Mouse (Mus musculus) cerebellum, adult 11-12 months (tissue): ENCODE results near the gene Dact1.

Experiments used
- DNase-seq: peaks from one replicate; pipeline ENCODE4 v3.0.0; 2022

Dact1 gene

GRCm38 (mm10) chr12:71309581-71310067 is at the start of gene Dact1:
Gene Dact1, plus strand, starts transcription at chr12:71309884.
- DNase-seq = peak; percentile 83

- DNase-seq = no peak
These were observed 45.5 kb upstream of the Dact1 start for GRCm38 (mm10) chr12:71264211-71264610.

DNA sequence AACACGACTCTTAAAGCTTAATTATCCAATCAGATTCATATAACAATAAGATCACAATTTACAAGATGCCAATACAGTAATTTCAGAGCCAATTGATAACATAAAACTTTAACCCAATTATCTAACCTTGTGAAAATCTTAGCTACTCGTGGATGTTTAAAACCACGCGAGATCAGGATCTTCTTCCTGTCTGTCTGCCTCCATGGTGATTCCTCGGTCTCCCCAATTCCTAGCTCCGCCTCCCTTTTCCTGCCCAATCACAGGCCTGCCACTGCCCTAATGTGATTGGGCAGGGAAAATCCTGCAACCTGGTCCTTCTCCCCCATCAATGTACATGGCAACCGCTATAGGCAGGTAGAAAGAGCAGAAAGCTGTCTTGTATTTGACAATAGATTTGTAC is 40.3 kb upstream of the Dact1 start:
- no peak for DNase-seq

DNA sequence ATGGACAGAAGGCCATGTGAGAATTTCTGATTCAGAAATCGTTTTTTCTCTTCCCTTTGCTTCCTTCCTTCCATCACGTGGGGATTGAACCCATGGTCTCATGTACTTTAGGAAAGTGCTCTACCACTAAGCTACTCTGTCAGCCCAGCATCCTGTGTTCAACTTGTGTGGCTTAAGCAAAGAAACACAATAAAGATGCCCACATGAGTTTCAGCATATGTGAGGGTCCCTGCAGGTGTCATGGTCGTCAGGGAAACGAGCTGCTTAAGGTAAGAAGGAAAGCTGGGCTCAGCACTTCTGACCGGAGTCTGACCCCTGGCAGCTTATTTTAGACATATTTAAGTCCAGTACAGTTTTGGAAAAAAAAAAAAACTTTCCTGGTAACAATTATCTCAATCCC is 38.6 kb upstream of the Dact1 start:
- DNase-seq = no peak

DNA sequence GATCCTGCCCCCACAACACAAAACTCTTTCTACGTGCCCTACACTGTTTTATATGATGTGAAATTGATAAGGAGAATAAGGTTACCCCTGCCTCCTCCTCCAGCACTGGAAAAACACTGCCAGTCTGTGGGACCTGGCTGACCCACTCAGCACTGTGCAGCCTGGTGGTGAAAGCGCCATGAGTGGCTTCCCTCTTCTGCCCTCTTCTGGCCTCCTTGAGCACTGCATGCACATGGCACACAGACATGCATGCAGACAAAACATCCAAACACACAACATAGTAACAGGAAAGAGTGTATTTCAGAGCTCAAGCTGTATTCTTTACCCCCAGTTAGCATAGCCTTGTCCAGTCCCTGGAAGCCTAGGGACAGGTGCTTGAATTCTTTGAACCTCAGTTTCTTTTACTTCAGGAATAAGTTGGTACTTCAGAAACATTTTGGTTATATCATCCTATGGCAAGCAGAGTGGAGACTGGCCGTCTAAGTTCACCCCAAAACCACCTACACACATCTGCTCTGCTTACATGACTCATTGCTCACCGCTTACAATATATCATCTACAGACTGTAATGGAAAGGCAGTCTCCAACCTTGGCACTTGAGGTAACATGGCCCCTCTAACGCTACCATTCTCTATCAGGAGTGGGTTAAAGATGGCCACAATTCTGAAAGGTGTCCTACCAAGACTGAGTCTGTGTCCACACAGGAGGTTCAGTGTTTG is 35.0 kb upstream of the Dact1 start:
- no peak for DNase-seq

GRCm38 (mm10) chr12:71275906-71276595 is 33.6 kb upstream of the Dact1 start:
- no peak for DNase-seq

DNA sequence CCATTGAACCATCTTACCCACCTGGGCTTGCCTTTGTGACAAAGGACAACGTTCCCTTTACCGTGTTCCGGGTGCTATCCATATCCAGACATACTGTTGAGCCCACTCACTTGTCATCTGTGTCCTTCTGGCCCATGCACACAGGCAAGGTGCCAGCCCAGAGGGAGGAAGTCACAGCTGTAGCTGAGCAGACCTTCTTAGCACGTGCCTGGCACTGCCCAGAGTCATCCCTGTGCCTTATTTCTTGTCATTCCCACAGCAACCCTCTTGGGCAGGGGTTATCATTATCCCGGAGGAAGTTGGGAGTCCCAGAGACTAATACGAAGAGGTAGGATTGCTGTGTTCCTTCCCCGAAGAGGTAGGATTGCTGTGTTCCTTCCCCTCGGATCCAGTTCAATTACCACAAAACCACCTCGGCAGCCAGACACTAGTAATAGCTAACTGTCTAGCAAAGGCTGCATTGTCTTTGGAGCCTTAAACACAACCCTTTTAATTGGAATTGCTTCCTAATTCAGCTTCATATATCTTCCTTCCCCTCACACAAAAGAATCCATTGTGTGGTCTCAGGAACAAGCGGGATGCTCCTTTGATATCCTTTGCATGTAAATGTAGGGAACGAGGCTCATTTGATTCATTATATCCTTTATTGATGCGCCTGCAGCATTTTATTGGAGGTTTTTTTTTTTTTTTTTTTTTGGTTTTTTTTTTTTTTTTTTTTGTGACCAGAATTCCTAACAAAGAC is 30.0 kb upstream of the Dact1 start:
- no peak for DNase-seq

DNA sequence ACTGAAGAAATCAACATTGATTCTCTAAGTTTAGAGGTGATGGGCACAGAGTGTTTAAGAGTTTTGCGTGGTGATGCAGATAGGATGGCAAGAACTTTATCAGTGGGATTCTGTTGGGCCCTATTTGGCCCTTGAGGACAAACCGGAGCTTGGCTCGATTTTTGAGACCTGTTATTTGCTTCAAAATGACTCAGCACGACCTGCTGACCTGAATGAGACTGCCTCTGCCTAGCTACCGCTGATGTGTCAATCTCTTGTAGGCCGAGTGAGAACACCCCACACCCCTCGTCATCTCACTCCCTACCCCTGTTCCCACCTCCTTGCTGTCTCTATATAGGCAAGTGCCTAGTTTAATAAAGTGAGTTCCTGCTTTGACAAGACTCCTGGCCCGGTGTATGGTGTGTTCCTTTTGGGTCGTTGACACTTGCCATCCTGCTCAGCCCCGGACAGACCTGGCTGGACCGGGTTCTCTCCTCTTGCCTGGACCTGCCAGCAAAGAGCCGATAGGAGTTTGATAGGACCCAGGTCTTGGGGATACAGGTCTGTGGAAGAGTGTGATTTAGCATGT is 28.4 kb upstream of the Dact1 start:
- no peak for DNase-seq

GRCm38 (mm10) chr12:71285399-71285798 is 24.3 kb upstream of the Dact1 start:
- DNase-seq = no peak

DNA sequence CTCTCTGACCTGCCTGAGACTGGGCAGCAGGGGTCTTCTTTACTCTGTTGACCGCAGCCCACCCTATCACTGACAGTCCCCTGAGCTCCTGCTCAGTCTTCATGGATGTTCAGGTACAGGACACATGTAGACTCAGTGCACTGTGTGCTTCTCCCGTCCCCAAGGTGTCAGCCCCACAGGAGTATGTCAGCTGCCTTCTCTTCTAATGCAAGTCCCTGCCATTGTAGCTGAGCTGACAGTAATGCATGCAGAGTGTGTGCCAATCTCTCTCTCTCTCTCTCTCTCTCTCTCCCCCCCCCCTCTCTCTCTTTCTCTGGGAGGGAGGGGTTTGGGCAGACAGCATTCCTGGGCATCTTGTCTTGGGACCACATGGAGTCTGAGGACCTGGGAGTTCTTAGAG is 19.2 kb upstream of the Dact1 start:
- DNase-seq = no peak

DNA sequence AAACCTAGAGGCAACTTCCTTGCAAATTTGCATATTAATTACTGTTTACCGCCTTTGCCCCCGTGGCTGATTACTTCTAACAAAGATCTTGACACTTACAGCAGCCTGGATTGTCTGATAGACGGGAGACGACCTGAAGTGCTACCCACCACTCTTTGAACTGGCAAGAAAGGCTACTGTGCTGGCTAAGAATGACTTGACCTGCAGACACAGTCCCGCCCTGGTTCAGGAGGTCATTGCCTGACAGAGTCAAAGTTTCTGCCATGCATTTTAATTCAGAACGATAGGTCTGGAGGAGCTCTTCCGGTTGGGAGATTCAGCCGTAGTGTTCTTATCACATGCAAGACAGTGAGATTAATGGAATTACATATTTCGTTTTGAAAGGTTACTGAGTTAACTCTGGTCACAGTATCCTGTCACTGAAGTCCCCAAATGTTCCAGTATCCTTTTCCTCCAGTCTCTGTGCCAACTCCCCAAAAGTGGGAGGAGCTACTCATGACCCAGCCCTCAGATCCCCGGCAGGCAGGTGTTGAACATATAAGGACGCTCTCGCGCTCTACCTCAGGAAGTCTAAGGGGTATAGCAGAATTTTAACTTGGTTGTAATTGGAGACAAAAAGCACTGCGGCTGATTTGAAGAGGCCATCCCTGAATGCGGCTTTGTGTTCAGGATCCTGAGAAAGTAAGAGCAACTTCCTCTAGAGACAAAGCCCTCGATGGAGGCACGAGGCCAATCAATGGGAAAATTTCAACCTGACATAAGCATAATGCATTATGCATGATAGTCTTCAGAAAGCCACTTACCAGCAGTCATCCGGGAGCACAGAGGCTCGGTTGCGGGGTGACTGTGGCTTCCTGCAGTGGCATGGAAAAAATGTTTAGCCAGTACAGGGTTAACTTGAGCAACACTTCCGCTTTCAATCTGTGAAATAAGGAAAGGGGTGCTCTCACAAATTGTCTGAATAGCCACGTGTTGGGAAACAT is 15.4 kb upstream of the Dact1 start:
- no peak for DNase-seq

DNA sequence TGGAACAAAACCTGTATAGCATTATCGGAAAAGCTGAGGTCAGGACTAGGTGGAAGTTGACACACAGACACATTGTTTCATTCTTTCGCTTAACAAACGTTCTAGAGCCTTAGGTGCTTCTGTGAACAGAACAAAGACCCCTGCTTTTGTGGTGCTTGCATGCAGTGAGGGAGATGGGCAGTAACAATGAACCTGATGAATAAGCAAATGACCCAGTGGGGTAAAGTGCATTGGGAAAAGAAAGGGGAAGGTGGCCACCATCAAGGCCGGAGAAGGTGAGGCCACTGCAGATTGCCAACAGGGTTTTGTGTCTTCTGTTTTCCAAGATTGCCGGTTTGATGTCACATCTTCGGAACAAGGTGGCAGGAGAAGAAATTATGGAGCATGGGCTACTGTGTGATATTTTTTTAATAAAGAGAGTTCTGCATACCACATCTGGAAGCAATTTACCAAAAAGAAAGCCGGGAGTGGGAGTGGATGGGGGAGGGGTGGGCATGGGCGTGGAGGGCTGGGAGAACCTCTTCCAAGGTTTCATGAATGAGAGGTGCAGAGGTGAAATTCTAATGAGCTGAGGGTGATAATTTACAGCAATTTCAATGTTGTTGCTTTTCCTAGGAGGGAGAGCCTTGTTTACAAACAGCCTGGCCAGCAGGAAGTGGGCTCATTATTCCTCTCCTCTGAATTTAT is 12.7 kb upstream of the Dact1 start:
- DNase-seq = no peak

GRCm38 (mm10) chr12:71310068-71310931 is 616 bp downstream of the Dact1 start:
- DNase-seq = peak; percentile 58

GRCm38 (mm10) chr12:71311237-71311887 is 1.7 kb downstream of the Dact1 start:
- DNase-seq = peak; percentile 66

DNA sequence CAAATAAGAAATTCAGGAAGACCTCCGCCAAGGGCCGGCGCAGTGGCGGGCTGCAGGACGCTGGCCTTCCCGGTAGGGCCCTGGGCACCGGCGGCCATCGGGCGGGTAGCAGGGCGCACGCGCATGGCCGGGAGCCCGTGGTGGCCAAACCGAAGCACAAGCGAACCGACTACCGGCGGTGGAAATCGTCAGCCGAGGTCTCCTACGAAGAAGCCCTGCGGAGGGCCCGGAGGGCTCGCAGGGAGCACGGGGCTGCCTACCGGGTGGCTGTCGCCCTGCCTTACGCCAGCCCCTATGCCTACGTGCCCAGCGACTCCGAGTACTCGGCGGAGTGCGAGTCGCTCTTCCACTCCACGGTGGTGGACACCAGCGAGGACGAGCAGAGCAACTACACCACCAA is 8.6 kb downstream of the Dact1 start:
- no peak for DNase-seq

DNA sequence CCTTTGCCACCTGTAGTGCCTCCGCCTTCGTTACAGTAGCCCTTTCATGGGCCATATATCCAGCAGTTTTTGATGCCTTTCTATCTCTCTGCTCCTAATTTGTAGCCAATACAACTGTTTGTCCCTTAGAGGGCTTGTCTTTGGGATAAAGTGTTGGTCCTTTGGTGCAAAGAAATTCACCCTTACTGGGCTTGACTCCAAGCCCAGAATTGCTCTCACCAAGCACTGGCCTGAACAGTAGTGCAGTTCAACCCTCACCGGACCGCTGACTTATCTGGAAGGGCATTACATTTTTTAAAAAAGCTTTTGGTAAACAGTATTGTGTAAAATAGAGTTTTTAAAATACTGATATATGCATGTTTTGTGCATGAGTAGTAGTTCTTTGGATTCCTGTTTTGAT is 9.9 kb downstream of the Dact1 start:
- no peak for DNase-seq

DNA sequence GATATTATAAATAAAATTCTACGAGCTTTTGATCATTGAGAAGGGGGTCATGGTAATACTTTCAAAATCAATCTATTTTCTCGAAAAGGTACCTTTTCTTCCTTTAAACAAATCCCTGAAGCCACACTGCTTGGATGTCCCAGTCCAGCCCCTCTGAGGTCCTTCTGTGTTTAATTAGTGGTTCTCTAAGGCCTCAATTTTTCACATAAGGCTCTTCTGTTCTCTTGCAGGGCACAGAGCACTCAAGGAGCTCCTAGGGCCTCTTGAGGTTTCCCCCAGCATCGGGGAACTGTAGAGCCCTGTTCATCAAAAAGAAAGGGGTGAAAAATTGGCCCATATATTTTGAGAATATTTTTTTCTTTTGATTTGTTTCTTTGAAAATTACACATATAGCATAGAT is 23.0 kb downstream of the Dact1 start:
- DNase-seq = no peak

DNA sequence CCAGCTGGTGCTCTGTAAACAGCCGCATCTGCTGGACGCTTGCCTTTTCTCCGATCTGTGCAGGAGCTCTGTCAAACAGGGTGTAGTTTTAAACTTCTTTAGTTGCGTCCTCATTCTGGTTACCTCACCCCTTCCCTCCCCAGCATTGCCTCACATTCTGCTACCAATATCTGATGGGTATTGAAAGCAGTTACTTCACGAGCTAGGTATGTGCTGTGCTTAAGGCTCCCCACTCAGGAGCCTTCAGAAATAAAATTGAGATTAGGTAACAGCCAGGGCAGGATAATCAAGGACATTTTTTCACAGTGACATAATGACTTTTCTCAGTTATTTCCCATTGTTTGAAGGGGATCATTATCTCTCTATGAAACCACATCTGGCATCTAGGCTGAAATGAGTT is 23.9 kb downstream of the Dact1 start:
- DNase-seq = no peak

GRCm38 (mm10) chr12:71337025-71337582 is 27.4 kb downstream of the Dact1 start:
- DNase-seq = no peak
